Mouse (Mus musculus) myocyte (in vitro differentiated cells): ENCODE measurements at regions not wholly inside any gene's neighbourhood (a gene's known extent, or its start where the extent isn't known, plus 50 kb on each side); places are given as distances from the start of the nearest gene placed in this dataset.

Source experiments
- E2F4 ChIP-seq: IDR thresholded peaks from one replicate; pipeline ENCODE4 v1.6.1; 2011; ENCODE audit warnings: mild to moderate bottlenecking, control low read depth, moderate library complexity; ENCODE audit not compliant: insufficient read depth
- MAX ChIP-seq: IDR thresholded peaks from one replicate; pipeline ENCODE4 v1.6.1; 2011; ENCODE audit warnings: low read depth, mild to moderate bottlenecking, control low read depth
- POLR2A ChIP-seq: IDR thresholded peaks from one replicate; pipeline ENCODE4 v1.6.1; 2011; ENCODE audit warnings: low read depth, mild to moderate bottlenecking, control low read depth, moderate library complexity; ENCODE audit not compliant: insufficient read length
- USF1 ChIP-seq: IDR thresholded peaks from one replicate; pipeline ENCODE4 v1.6.1; 2011; ENCODE audit warnings: low read depth, mild to moderate bottlenecking, control low read depth, moderate library complexity

DNA sequence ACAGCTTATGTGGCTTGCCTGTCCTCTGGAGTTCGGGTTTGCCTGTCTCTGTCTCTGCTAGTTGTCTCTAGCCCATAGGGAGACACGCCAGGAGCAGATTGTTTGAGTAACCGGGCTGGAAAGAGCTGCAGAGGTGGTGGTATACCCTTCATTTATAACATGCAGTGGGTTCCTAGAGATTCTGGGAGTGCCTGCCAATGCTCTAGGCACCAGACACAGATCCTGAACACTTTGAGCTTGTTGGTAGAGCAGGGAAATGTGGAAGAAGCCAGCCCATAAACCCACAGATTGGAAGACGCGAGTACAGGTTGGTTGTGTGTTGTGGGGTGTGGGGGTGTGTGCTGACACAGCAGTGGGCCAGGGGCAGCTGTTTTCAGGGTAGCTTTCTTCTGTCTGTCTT is 255.9 kb downstream of the Diras2 start:
- TF ChIP-seq POLR2A (no peak), MAX (no peak), E2F4 (no peak), USF1 (no peak)
